Mouse (Mus musculus): ENCODE measurements around the gene Tmem216.

DNA sequence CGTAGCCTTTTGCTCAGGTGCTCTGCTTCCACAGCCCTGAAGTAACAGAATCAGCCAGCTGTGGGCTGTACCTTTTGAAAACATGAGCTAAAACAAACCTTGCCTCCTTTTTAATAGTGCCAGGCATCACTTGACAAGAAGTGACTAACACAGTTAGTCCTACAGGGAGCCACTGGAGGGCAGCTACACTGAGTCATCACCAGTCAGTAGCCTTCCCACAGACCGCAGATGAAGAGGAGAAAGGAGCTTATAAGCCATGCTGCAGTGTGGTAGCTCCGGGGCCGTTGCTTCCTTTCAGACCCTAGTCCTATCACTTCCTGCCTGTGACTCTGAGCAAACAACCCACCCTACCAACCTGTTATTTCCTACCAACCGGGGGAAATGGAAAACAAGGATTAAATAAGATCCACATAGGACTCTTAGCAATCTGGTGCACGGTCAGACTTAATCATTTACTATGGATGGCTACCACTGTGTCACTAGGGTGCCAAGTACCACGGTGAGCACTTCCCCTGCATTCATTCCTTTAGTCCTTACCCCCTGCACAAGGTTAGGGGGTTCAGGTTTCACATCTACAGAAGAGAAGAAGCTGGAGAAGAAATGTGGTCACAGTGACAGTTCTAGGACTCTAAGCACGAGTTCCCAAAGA lies 58.4 kb downstream of the Tmem216 start:
- no peak for TF ChIP-seq CTCF (IDR thresholded peaks at IDR 0.05; ENCODE audit: low read depth)
- no peak for TF ChIP-seq EP300 (IDR thresholded peaks at IDR 0.05; ENCODE audit: low read depth)
